Mouse (Mus musculus) ES-E14 (cell line): ENCODE measurements at regions not wholly inside any gene's neighbourhood (a gene's known extent, or its start where the extent isn't known, plus 50 kb on each side); places are given as distances from the start of the nearest gene placed in this dataset.

Source experiments
- CHD2 ChIP-seq: IDR thresholded peaks from 2 replicates; pipeline ENCODE4 v1.6.1; 2014; ENCODE audit warnings: mild to moderate bottlenecking, low read depth, low read length, inconsistent platforms
- MAFK ChIP-seq: IDR thresholded peaks from 2 replicates; pipeline ENCODE4 v1.6.1; 2014; ENCODE audit warnings: mild to moderate bottlenecking, low read depth, low read length, inconsistent platforms; ENCODE audit not compliant: insufficient read depth
- ZC3H11A ChIP-seq: IDR thresholded peaks from 2 replicates; pipeline ENCODE4 v1.6.1; 2012; ENCODE audit warnings: low read depth, mild to moderate bottlenecking, inconsistent platforms, low read length, borderline replicate concordance
- ZNF384 ChIP-seq: IDR thresholded peaks from 2 replicates; pipeline ENCODE4 v1.6.1; 2012; ENCODE audit warnings: low read depth, low read length, inconsistent platforms

DNA sequence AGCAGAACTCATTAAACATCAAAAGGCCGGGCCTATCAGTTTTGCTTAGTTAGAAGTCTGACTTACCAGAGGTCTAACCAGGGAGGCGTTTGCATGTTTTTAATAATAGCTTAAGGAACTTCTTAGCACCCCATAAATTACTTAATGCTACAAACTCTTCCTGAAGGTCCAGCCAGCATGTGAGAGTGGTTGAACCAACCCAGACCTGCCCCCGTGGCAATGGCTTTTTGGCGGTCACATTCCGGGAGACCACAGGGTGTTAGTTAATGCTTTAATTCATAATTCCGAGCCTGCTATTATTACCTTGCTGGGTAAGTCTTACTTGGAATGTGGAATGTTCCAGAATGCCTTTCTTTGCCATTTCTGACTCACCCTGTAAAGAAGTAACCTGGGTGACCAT, 98.2 kb upstream of the Hao2 start:
- TF ChIP-seq CHD2 (no peak), ZC3H11A (no peak), ZNF384 (no peak), MAFK (no peak)
